Mouse (Mus musculus) heart, adult 2 months (tissue): ENCODE data around the gene Zbtb46. TPM values are rescaled to one million over a fixed set of nuclear protein-coding genes. Genes with fewer than 3 reads are reported as not detected.

ENCODE experiments used
- DNase-seq, 2 experiments: peaks; one replicate each; pipeline ENCODE4 v3.0.0; 2021
- H3K27ac ChIP-seq: fragments of 200-600 bp; 2 replicates; pipeline ENCODE4 v1.8.1; 2022
- H3K27me3 ChIP-seq: fragments of 200-500 bp; 2 replicates; pipeline ENCODE4 v1.6.1; 2012; ENCODE audit warnings: mild to moderate bottlenecking, low read length, inconsistent platforms, mixed read lengths; ENCODE audit not compliant: control insufficient read depth, insufficient read depth
- H3K36me3 ChIP-seq: fragments of 200-500 bp; 2 replicates; pipeline ENCODE4 v1.6.1; 2012; ENCODE audit warnings: low read length, inconsistent platforms; ENCODE audit not compliant: control insufficient read depth, insufficient read depth
- H3K4me1 ChIP-seq: fragments of 200-500 bp; 2 replicates; pipeline ENCODE4 v1.6.1; 2011; ENCODE audit warnings: low read length; ENCODE audit not compliant: control insufficient read depth, insufficient read depth
- H3K4me3 ChIP-seq: fragments of 200-600 bp; 2 replicates; pipeline ENCODE4 v1.8.1; 2022
- H3K79me2 ChIP-seq: fragments of 200-500 bp; replicated peaks from 2 replicates; pipeline ENCODE4 v1.6.1; 2012; ENCODE audit warnings: mild to moderate bottlenecking, inconsistent platforms, low read length, moderate library complexity, mixed read lengths; ENCODE audit not compliant: control insufficient read depth, insufficient read depth
- H3K9ac ChIP-seq: fragments of 200-500 bp; 2 replicates; pipeline ENCODE4 v1.6.1; 2012; ENCODE audit warnings: low read depth, mild to moderate bottlenecking, control low read depth, inconsistent platforms, low read length, mixed read lengths
- CTCF ChIP-seq: fragments of 200-600 bp; IDR thresholded peaks from 2 replicates; pipeline ENCODE4 v1.8.1; 2022; ENCODE audit warnings: antibody characterized with exemption, mild to moderate bottlenecking, moderate library complexity
- EP300 ChIP-seq: fragments of 200-500 bp; IDR thresholded peaks from 2 replicates; pipeline ENCODE4 v1.6.1; 2011; ENCODE audit warnings: low read depth, low read length, control low read depth; ENCODE audit not compliant: insufficient read depth
- POLR2A ChIP-seq: fragments of 200-500 bp; IDR thresholded peaks from 2 replicates; pipeline ENCODE4 v1.6.1; 2011; ENCODE audit warnings: mild to moderate bottlenecking, low read depth, low read length, control low read depth; ENCODE audit not compliant: insufficient read depth
- WGBS: fragments of 180-500 bp; shearing (Covaris S2); methylation state at CpG from one replicate; pipeline ENCODE4 v1.1.7; 2018; 5-methylcytosine and 5-hydroxymethylcytosine counted together
- intact Hi-C: fragments of 180-260 bp; cut with DNase I; formaldehyde crosslinking; loops from one replicate; pipeline ENCODE4 v1.15.1; 2025
- polyA plus RNA-seq: library from polyadenylated mRNA; depleted of rRNA; stranded (reverse); fragments of >200 nt; gene quantifications from 2 replicates; pipeline ENCODE4 v1.2.3, GENCODE M21; 2012
- total RNA-seq, 2 experiments: library from RNA; stranded (reverse); gene quantifications; 2 replicates each; pipeline ENCODE4 v1.2.3; 2021

The Zbtb46 gene
- total and polyA plus RNA-seq, 3 experiments: 8.3 to 13.2 (median 10.7) TPM

DNA sequence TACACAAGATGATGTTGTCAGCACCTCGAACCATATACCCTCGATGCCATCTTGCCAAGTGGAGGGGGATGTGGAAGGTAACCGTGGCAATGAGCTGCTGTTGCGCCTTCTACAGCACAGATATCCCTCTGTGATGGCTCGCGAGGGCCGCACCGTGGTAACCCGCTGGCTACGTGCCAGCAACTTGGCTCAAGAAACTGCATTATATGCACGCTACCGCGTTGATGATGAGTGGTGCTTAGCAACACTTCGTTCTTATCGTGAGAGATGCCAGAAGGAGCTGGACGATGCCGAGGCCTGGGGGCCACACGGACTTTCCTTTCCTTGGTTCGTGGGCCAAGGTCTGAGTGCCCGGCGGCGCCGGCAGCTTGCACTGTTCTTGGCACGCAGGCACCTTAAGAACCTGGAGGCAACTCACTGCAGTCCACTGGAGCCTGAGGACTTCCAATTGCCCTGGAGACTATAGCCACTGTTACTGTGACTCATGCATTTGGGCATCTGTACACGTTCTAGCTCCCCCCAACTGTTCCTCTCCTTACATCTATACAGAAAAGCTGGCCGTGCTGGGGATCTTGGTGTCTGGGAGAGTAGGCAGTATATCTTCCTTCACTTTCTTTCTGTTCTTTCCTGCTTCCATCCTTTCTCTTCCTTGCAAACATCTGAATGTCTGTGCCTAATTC, 35.2 kb upstream of the Zbtb46 start:
- 65% methylated on average over 26 of the region's 26 CpGs for WGBS
- Histone ChIP-seq H3K4me3 (no peak overlapping the region), H3K36me3 (no peaks in the 10 kb centered on the region), H3K4me1 (peaks cover 3% of the 10 kb centered on the region), H3K27ac (no peak overlapping the region), H3K27me3 (no peaks in the 10 kb centered on the region), H3K79me2 (no peaks in the 10 kb centered on the region), H3K9ac (no peak overlapping the region)
- intact Hi-C loops: no loop called here
- TF ChIP-seq POLR2A (no peak), EP300 (no peak)
- no peak for DNase-seq

DNA sequence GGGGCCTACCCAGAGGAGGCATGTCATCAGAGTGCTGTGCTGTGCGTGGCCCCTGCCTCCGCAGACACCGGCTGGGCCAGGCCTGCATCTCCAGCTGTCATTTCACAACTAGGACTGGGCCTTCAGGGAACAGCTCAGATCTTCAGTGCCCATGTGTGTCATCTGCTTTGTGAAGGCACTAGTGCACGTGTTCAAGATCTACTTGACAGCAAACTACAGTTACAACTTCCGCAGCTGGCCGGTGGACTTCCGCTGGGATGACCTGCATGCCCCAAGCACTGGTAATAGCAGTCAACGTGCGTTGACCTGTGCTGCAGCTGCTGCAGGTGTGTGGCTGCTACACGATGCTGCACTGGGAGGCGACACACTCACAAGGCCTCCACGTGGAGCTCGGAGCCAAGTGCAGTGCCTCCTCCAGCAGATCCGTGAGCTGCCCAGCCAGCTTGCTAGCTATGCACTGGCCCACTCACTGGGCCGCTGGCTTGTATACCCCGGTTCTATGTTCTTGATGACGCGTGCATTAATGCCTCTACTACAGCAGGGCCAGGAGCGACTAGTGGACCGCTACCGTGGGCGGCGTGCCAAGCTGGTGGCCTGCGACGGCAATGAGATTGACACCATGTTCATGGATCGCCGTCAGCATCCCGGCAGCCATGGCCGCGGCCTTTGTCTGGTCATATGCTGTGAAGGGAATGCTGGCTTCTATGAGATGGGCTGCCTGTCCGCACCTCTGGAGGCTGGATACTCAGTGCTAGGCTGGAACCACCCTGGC, 34.1 kb upstream of the Zbtb46 start, which contains the start of gene Abhd16b:
Gene Abhd16b, plus strand, starts transcription at position 51 of the 772 bp plus-strand sequence.
- no peak for DNase-seq

DNA sequence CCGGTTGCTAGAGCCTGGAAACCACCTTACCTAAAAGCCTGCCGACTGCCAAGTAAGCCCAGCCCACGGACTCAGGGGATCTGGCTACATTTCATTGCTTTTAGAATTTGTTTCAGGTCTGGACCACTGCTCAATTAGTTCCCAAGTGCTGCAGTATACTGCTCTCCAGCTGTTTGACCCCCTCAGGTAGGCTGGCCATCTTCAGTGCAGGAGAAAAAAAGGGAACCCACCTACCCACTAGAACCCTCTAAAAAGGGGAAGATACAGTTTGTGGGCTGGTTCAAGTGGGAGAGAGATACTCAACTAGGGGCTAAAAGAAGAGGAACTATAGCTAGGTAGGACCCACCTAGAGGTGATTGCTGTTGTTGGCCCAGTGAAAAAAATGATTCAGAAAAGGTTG, 33.0 kb upstream of the Zbtb46 start:
- no peak for DNase-seq
- no peaks in the 10 kb centered on the region for H3K27me3 ChIP-seq
- H3K9ac ChIP-seq: no peak overlapping the region
- 42% methylated on average over 3 of the region's 3 CpGs for WGBS
- no peaks in the 10 kb centered on the region for H3K79me2 ChIP-seq
- no peak overlapping the region for H3K27ac ChIP-seq
- TF ChIP-seq CTCF (no peak), EP300 (no peak), POLR2A (no peak)
- intact Hi-C loops: no loop called here
- H3K36me3 ChIP-seq: peaks cover 3% of the 10 kb centered on the region; the same call in 1 of the 2 replicates
- H3K4me3 ChIP-seq: no peak overlapping the region
- H3K4me1 ChIP-seq: peaks cover 6% of the 10 kb centered on the region

More for the DNA sequence above, 34.1 kb upstream of the Zbtb46 start, which contains the start of gene Abhd16b:
- Histone ChIP-seq H3K9ac (no peak within 1 kb of the TSS), H3K36me3 (peaks cover 1% of the 10 kb centered on the region; the same call in 1 of the 2 replicates), H3K27ac (no peak within 1 kb of the TSS), H3K4me1 (peaks cover 3% of the 10 kb centered on the region), H3K79me2 (no peaks in the 10 kb centered on the region), H3K27me3 (no peaks in the 10 kb centered on the region), H3K4me3 (no peak within 1 kb of the TSS)
- intact Hi-C loops: no loop called here
- WGBS: 83% methylated on average over 31 of the region's 31 CpGs
- TF ChIP-seq CTCF (no peak), POLR2A (no peak), EP300 (no peak)

DNA sequence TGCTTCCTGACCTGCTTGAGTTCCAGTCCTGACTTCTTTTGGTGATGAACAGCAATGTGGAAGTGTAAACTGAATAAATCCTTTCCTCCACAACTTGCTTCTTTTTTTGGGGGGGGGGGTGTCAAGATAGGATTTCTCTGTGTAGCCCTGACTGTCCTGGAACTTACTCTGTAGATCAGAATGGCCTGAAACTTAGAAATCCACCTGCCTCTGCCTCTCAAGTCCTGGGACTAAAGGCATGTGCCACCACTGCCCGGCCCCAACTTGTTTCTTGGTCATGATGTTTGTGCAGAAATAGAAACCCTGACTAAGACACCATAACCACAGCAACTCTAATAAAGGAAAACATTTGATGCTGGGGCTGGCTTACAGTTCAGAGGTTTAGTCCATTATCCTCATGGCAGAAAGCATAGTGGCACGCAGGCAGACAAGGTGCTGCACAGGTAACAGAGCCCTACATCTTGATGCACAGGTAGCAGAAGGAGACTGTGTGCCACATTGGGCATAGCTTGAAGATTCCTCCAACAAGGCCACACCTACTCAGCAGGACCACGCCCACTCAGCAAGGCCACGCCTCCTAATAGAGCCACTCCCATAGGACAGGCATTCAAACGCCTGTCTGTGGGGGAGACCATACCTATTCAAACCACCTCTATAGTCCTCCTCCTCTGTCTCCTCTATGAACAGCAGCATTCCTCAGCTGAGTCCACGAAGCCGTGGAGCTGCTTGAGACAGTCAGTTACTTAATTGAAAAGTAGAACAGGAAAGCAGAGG, 32.4 kb upstream of the Zbtb46 start:
- WGBS: 35% methylated on average over 7 of the region's 7 CpGs
- Histone ChIP-seq H3K79me2 (no peaks in the 10 kb centered on the region), H3K4me1 (peaks cover 9% of the 10 kb centered on the region), H3K27ac (no peak overlapping the region), H3K36me3 (peaks cover 3% of the 10 kb centered on the region; the same call in 1 of the 2 replicates), H3K27me3 (no peaks in the 10 kb centered on the region), H3K9ac (no peak overlapping the region), H3K4me3 (no peak overlapping the region)
- no peak for DNase-seq
- TF ChIP-seq EP300: no peak
- no peak for TF ChIP-seq POLR2A
- intact Hi-C loops: no loop called here

DNA sequence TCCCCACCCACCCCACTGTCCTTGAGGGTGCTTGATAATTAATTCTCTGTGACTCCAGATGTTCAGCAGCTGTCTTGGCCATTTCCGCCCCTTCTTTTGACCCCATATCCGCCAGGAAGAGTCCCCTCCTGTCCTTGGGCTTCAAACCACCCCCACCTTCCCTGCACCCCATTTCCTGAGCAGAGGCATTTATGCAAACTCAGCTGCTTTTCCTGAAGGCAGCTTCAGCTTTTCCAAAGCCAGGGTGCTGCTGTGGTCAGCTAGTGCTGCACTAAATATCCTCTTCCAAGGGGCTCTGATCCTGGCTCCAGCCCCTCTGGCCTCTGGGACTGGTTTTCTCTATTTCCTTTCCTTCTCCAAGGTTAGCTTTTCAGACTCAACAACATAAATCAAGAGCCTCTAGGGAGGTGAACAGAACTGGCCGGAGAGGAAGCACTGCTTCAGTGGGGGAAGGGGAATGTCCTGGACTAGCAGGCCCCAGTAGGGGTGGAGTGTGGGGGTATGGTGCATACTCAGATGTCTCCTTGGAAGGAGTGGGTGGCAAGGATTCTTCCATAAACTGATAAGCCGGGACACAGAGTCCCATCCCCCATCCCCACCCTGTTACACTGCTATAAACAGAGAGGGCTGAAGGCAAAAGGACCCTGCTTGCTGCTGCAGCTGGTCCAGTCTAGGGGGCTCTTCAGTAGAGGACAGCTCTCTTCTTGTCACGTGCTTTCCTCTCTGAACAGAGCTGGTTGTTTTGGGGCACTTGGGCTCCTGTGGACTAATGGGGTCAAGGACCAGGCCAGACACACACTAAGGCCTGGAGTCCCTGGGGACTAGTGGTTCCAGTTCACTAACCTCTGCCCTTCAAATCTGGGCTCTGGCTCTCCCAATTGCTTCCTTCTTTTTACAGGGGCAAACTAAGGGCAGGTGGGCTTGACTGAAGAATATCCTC, 28.4 kb upstream of the Zbtb46 start:
- Histone ChIP-seq H3K79me2 (no peaks in the 10 kb centered on the region), H3K4me3 (no peak overlapping the region), H3K9ac (0 out of 2 replicates have a peak overlapping the region, but pooled peaks have one; percentile 10), H3K36me3 (peaks cover 9% of the 10 kb centered on the region), H3K4me1 (peaks cover 27% of the 10 kb centered on the region), H3K27me3 (no peaks in the 10 kb centered on the region), H3K27ac (peak overlapping the region; percentile 84)
- no peak for TF ChIP-seq POLR2A
- no peak for TF ChIP-seq EP300
- no peak for TF ChIP-seq CTCF
- peak; percentile 59 to 67 for DNase-seq
- intact Hi-C loops: no loop called here
- 27% methylated on average over 5 of the region's 5 CpGs for WGBS
